Mouse (Mus musculus) liver, embryonic 16.5 days (tissue): ENCODE measurements around the gene Macf1. TPM values are rescaled to one million over a fixed set of nuclear protein-coding genes. Genes with fewer than 3 reads are reported as not detected.

Experiments
- ATAC-seq: fragments of 200-750 bp; cut with Nextera tagmentation; 2 replicates; pipeline ENCODE4 v1.8.0; 2017; ENCODE audit warnings: low read depth, mild to moderate bottlenecking, moderate number of reproducible peaks, moderate library complexity
- H3K27ac ChIP-seq: fragments of 300-500 bp; sonication (generic); 2 replicates; pipeline ENCODE4 v1.5.1; 2014; ENCODE audit warnings: mild to moderate bottlenecking, low read length
- H3K27me3 ChIP-seq: fragments of 300-500 bp; sonication (generic); 2 replicates; pipeline ENCODE4 v1.6.1; 2014; ENCODE audit warnings: low read depth, low read length, mixed read lengths; ENCODE audit not compliant: control insufficient read depth, insufficient read depth
- H3K36me3 ChIP-seq: fragments of 300-500 bp; sonication (generic); 2 replicates; pipeline ENCODE4 v1.6.1; 2014; ENCODE audit warnings: mild to moderate bottlenecking; ENCODE audit not compliant: control insufficient read depth, insufficient read depth
- H3K4me1 ChIP-seq: fragments of 300-500 bp; sonication (generic); 2 replicates; pipeline ENCODE4 v1.6.1; 2014; ENCODE audit warnings: low read depth, low read length, mixed read lengths; ENCODE audit not compliant: control insufficient read depth
- H3K4me2 ChIP-seq: fragments of 300-500 bp; sonication (generic); 2 replicates; pipeline ENCODE4 v1.6.1; 2014; ENCODE audit warnings: low read depth, low read length, mixed read lengths
- H3K4me3 ChIP-seq: fragments of 300-500 bp; sonication (generic); 2 replicates; pipeline ENCODE4 v1.5.1; 2014; ENCODE audit warnings: low read depth, mild to moderate bottlenecking, low read length
- H3K9ac ChIP-seq: fragments of 300-500 bp; sonication (generic); 2 replicates; pipeline ENCODE4 v1.6.1; 2014; ENCODE audit warnings: low read depth, low read length
- H3K9me3 ChIP-seq: fragments of 300-500 bp; sonication (generic); replicated peaks from 2 replicates; pipeline ENCODE4 v1.6.1; 2016; ENCODE audit warnings: low read length; ENCODE audit not compliant: control insufficient read depth
- WGBS: fragments of 180-500 bp; shearing (Covaris S2); extraction: QIAGEN DNeasy Blood & Tissue Kit; methylation state at CpG from one replicate; pipeline ENCODE4 v1.1.7; 2014; ENCODE audit not compliant: insufficient replicate concordance; 5-methylcytosine and 5-hydroxymethylcytosine counted together
- polyA plus RNA-seq: library from polyadenylated mRNA; unstranded; fragments of >200 nt; fragmentation: Nextera tagmentation; extraction: Ambion mirVana; gene quantifications from 2 replicates; pipeline ENCODE4 v1.2.1, GENCODE M21; 2015

Gene Macf1
- polyA plus RNA-seq, 1 experiment from 2014 or later: 8.3 TPM

DNA sequence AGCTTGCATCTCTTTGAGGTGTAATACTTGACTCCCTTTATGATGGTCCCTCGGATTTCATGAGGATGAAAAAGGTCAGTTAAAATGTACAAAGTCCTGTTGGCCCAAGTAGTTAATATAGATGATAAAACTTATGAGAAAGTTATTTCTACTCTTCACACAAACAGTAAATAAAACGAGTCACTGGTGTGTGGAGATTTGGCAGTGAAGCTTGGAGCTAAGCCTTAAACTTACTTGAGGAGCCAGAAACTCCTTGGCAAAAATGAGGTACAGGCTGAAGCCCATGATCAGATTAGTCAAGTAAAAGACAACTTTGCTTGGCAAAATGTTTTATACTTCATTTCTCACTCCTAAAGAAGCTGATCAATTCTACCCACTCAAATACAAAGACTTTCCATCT, 271.2 kb downstream of the Macf1 start:
- Histone ChIP-seq H3K27ac (no peak overlapping the region), H3K36me3 (no peaks in the 10 kb centered on the region), H3K9me3 (no peaks in the 10 kb centered on the region), H3K4me1 (peaks cover 9% of the 10 kb centered on the region), H3K9ac (no peak overlapping the region), H3K4me2 (no peak overlapping the region), H3K27me3 (no peaks in the 10 kb centered on the region), H3K4me3 (no peak overlapping the region)
- 57% methylated on average over 2 of the region's 2 CpGs for WGBS
- ATAC-seq: no peak

DNA sequence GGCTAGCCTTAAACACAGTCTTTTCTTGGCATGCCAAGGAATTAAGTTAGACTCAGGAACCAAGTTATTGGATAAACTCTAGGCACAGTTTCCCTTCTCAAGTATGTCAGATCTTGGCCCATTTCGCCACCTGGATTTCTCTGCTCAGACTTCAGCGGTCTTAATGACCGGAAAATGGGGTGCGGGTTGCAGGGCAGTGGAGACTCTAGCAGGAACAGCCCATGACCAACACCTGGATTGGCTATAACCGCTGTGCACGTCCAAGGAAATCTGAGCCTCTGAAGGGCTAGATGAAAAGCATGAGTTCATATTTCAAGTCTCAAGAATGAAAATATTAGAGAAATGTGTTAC, 271.7 kb downstream of the Macf1 start:
- H3K27ac ChIP-seq: peak overlapping the region; percentile 60; the same call in 1 of the 2 replicates
- H3K4me1 ChIP-seq: peaks cover 9% of the 10 kb centered on the region
- 29% methylated on average over 6 of the region's 6 CpGs for WGBS
- peak overlapping the region; percentile 75 for H3K4me3 ChIP-seq
- no peaks in the 10 kb centered on the region for H3K36me3 ChIP-seq
- no peak overlapping the region for H3K9ac ChIP-seq
- no peak for ATAC-seq
- H3K9me3 ChIP-seq: no peaks in the 10 kb centered on the region
- peak overlapping the region; percentile 95 for H3K4me2 ChIP-seq
- H3K27me3 ChIP-seq: no peaks in the 10 kb centered on the region

DNA sequence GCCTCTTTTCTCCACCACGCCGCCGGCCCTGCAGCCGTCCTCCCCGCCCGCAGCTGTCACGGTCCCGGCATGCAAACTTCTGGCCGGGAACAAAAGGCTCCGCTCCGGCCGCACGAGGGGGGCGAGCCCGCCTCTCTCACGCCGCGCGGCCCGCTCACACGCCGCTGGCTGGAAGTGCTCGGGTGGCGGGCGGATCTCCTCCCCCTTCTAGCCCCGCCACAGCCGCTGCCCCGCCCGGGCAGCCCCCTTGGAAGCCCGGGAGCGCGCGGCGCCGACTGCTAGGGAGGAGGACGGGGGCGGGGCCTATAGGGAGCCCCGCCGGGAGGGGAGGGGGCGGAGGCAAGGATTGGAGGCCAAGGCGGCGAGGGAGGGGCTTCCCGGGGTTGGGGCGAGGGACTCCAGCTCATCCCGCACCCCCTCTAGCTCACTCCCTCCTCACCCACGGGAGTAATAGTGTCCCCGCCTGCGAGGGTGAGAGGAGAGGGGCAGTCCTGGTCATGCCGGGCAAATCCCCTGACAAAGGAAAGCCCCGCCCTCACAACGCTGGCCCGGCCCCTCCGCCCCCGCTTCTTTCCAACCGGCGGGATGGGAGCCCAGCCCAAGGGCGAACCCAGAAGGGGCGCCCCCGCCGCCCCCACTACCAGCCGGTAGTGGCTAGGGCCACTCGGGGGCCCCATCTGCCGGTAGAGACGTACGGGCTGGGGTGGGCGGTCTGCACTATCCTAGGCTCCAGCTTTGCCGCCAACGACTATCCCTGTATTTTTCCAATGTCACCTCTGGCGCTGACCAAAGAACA, 272.2 kb downstream of the Macf1 start:
- Histone ChIP-seq H3K27ac (peak overlapping the region; percentile 60; the same call in 1 of the 2 replicates), H3K4me2 (peak overlapping the region; percentile 95), H3K4me3 (peak overlapping the region; percentile 75), H3K36me3 (no peaks in the 10 kb centered on the region), H3K27me3 (no peaks in the 10 kb centered on the region), H3K4me1 (peaks cover 9% of the 10 kb centered on the region), H3K9ac (peak overlapping the region; percentile 69), H3K9me3 (no peaks in the 10 kb centered on the region)
- peak; percentile 88 for ATAC-seq
- under 1% methylated on average over 56 of the region's 69 CpGs for WGBS

DNA sequence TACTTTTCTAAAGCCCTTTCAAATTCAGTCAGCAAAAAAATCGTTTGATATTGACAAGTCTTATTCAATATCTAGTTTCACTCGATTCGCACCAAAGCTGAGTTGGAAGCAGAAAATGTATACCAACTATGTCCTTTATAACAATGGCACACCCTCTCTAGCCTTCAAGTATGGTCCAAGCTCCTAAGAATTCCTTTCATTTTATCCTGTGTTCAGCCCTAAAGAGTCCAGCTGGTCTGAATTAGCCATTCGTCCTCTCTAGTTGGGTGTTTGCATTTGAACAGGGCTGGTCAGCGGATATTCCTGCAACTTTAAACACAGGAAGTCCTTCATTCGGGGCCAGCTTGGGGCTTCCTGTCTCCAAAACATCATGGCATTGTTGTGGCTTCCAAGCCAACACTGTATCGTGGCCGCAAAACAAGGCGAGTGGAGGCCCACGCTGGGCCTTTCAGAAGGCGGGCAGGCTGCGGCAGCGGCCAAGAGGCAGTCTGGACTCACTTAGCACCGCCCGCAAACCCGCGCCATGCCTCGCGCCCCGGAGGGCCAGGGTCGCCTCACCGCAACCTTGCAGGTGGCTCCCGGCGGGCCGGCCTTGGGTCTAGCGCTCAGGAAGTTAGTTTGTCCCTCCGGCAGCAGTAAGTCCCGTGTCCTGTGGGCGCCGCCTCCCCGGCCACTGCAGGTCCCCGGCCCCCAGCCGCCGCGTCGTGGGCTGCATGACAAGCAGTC, 273.0 kb downstream of the Macf1 start:
- H3K27ac ChIP-seq: peak overlapping the region; percentile 60; the same call in 1 of the 2 replicates
- H3K36me3 ChIP-seq: no peaks in the 10 kb centered on the region
- H3K9ac ChIP-seq: peak overlapping the region; percentile 69
- peak overlapping the region; percentile 75 for H3K4me3 ChIP-seq
- H3K4me1 ChIP-seq: peaks cover 9% of the 10 kb centered on the region
- H3K4me2 ChIP-seq: peak overlapping the region; percentile 95
- no peaks in the 10 kb centered on the region for H3K27me3 ChIP-seq
- 2% methylated on average over 36 of the region's 36 CpGs for WGBS
- peak; percentile 18 for ATAC-seq
- no peaks in the 10 kb centered on the region for H3K9me3 ChIP-seq

DNA sequence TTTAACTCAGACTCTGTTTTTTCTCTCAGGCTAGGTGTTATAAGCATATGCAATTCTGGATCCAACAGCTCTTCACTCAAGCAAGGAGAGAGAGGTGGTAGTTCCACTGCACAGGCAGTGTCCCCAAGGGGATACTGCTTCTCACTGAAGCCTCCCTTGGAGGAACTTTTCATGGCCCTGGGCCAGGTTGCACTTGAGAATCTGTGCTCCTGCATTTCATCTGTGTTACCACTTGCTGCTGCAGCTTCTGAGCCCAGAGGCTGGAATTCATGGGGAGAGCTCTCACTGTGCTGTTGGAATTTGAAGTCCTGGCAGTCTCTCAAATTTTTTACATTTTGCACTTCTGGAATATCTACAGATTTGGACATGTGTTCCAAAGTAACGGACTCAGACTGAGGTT, 274.4 kb downstream of the Macf1 start:
- peaks cover 9% of the 10 kb centered on the region for H3K4me1 ChIP-seq
- no peak for ATAC-seq

DNA sequence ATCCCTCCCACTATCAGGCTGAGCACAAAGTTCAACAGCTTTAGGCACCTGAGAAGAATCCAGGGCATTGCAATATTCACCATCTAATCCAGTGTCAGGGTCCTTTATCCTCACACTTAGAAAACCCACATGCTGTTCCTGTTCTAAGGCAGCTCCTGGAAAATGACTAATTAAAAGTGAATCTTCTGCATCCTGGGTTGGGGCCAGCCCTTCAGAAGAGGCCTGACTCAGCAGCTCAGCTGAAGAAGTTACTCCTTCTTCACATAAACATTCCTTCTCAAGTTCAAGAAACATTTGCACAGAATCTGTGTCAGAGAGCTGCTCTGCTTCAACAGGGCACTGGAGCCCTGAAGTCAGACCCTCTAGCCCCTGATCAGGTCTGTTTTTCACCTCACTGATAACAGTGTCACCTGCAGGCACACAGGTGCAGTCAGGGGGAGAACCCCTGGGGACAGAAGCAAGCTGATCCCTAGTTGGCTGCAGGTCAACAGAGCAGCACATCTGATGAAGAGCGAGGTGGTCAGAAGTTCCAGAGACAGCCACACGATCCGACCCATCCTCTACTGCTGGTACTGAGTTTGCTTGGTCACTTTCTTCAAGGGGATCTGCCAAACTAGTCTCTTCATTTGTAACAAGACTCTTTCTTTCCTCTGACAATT, 275.0 kb downstream of the Macf1 start:
- Histone ChIP-seq H3K4me1 (peaks cover 9% of the 10 kb centered on the region), H3K27me3 (no peaks in the 10 kb centered on the region), H3K4me3 (no peak overlapping the region), H3K4me2 (no peak overlapping the region), H3K9me3 (no peaks in the 10 kb centered on the region), H3K36me3 (no peaks in the 10 kb centered on the region), H3K9ac (no peak overlapping the region), H3K27ac (no peak overlapping the region)
- WGBS: 82% methylated on average over 3 of the region's 3 CpGs
- ATAC-seq: no peak

More for the DNA sequence above, 274.4 kb downstream of the Macf1 start:
- Histone ChIP-seq H3K27me3 (no peaks in the 10 kb centered on the region), H3K4me3 (no peak overlapping the region), H3K4me2 (no peak overlapping the region), H3K9me3 (no peaks in the 10 kb centered on the region), H3K9ac (no peak overlapping the region), H3K36me3 (no peaks in the 10 kb centered on the region), H3K27ac (no peak overlapping the region)
- WGBS: 83% methylated on average over 1 of the region's 1 CpGs

DNA sequence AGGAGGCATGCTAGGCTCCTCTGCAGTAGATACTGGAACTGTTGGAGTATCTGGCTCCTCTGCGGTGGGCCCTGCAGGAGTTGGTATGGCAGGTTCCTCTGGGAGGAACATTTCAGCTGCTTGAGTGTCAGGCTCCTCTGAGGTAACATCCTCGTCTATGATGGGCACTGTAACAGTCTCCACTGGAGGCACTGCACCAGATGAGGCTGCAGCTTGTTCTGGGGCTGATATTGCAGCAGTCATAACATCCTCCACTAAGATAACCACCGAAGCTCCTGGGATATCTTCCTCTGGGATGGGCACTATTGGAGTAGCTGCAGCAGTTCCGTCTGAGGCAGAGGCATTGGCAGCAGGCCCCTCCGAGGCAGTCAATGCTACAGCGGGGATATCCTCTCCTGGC, 276.4 kb downstream of the Macf1 start:
- H3K9ac ChIP-seq: no peak overlapping the region
- no peaks in the 10 kb centered on the region for H3K9me3 ChIP-seq
- H3K4me2 ChIP-seq: no peak overlapping the region
- no peak overlapping the region for H3K4me3 ChIP-seq
- H3K36me3 ChIP-seq: no peaks in the 10 kb centered on the region
- WGBS: 50% methylated on average over 6 of the region's 6 CpGs
- no peak overlapping the region for H3K27ac ChIP-seq
- H3K27me3 ChIP-seq: no peaks in the 10 kb centered on the region
- peaks cover 9% of the 10 kb centered on the region for H3K4me1 ChIP-seq
- no peak for ATAC-seq

DNA sequence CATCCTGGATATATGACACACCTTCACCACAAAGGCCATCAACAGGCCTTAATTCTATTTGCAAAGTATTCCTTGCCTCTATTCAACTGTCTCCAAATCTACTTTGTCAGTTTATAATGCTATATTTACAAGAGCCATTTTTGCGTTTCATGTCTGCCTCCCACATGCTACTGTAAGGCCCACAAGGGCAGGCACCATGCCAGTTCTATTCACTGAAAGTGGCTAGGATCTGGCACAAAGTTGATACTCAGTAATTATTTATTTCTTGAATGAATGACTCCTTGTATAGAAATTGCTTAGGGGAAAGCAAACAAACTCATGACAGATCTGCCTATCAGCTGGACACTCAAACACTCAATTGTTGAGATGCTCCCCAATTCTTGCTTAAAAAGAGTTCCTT, 280.1 kb downstream of the Macf1 start:
- H3K4me1 ChIP-seq: no peaks in the 10 kb centered on the region
- H3K9me3 ChIP-seq: no peaks in the 10 kb centered on the region
- no peak overlapping the region for H3K4me2 ChIP-seq
- no peak overlapping the region for H3K27ac ChIP-seq
- no peak overlapping the region for H3K9ac ChIP-seq
- H3K36me3 ChIP-seq: peaks cover under 1% of the 10 kb centered on the region; the same call in 1 of the 2 replicates
- no peaks in the 10 kb centered on the region for H3K27me3 ChIP-seq
- WGBS: 82% methylated on average over 1 of the region's 1 CpGs
- no peak overlapping the region for H3K4me3 ChIP-seq
- no peak for ATAC-seq

DNA sequence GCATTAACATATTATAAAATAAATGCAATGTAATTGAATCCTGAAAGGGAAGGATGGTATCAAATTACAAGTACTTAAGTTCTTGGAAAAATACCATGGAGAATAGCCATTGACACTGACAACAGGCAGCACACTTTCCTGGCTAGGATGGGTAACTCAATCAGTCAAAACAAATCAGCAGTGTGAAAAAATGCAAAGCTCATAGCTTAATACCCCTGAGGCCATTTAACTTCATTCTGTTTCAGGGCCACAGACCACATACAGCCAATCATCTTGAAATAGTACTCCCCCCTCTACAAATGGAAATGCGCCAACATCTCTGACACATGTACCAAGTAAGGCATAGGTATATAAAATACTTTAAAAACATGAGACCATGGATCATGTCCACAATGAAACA, 281.9 kb downstream of the Macf1 start:
- WGBS: 84% methylated on average over 1 of the region's 1 CpGs
- Histone ChIP-seq H3K36me3 (peaks cover 5% of the 10 kb centered on the region), H3K4me1 (no peaks in the 10 kb centered on the region), H3K4me3 (no peak overlapping the region), H3K27me3 (no peaks in the 10 kb centered on the region), H3K4me2 (no peak overlapping the region), H3K27ac (no peak overlapping the region), H3K9me3 (no peaks in the 10 kb centered on the region), H3K9ac (no peak overlapping the region)
- ATAC-seq: no peak
